Comparison of ENCODE assay signal across 8 mouse cellular contexts in the genomic region with DNA sequence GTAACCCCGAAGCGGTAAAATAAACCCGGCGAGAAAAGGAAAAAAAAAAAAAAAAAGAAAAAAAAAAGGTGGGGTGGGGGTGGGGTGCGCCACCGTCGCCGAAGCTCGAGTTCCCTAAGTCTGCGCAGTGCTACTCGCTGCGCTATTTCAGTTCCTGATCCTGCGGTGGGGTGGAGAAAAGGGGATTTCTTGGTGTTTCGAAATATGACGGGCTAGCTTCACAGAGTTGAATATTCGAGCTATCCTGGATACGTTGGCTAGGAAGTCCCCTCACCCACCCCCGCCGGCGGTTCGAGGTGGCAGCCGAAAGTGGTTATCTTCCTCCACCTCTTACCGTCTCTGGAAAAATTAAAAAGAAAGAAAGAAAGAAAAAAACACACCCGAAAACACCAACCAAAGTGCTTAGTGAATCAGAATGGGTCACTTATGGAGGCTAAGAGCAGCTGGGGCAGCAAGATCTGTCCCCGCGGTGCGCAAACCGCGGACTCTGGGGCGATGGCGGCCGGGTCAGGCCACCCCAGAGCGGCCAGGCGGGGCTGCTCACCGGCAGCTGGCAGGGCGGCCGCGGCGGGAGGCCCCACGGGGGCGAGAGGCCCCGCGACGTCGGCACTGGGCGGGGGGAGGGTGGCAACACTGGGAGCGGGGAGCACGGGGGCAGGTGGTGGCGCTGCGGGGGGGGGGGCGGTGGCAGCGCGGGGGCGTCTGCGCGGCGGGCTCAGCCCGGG. TPM values are rescaled to one million over a fixed set of nuclear protein-coding genes. Genes with fewer than 3 reads are reported as not detected.
DNase-seq lines count a peak whose midpoint lies in the region; ATAC-seq and TF ChIP-seq lines count a peak whose summit lies in the region.

No protein-coding gene starts in this region.

- DNase-seq in CD4-positive, CD25-positive, alpha-beta regulatory T cell, adult 2 months (ENCODE audit: low read depth, low spot score): peak; percentile 91
- DNase-seq in brain, adult 2 months (ENCODE audit: low read depth, low spot score): peak; percentile 88
- peak; percentile 56 for DNase-seq in heart, postnatal 0 days (ENCODE audit: low spot score)
- DNase-seq in kidney, postnatal 4 days: peak; percentile 76 to 86
- DNase-seq in stomach, postnatal 0 days (ENCODE audit: low spot score): peak; percentile 90

- no peak for TF ChIP-seq CTCF in heart, postnatal 0 days (IDR thresholded peaks at IDR 0.05; ENCODE audit: low read depth)
- TF ChIP-seq CTCF in stomach, postnatal 0 days (IDR thresholded peaks at IDR 0.05; ENCODE audit: low read depth): no peak

- H3K27ac ChIP-seq in forebrain, embryonic 12.5 days: peak overlapping the region; percentile 100
- peak overlapping the region; percentile 98 for H3K27ac ChIP-seq in heart, postnatal 0 days (ENCODE audit: low read depth)
- H3K27ac ChIP-seq in liver, embryonic 16.5 days (ENCODE audit: low read length): peak overlapping the region; percentile 97
- H3K27ac ChIP-seq in neural tube, embryonic 12.5 days: peak overlapping the region; percentile 99
- peak overlapping the region; percentile 99 for H3K27ac ChIP-seq in stomach, postnatal 0 days (replicated peaks)

- WGBS in forebrain, embryonic 12.5 days: under 1% methylated on average over 41 of the region's 58 CpGs
- WGBS in heart, postnatal 0 days: under 1% methylated on average over 43 of the region's 58 CpGs
- under 1% methylated on average over 49 of the region's 58 CpGs for WGBS in liver, embryonic 16.5 days (ENCODE audit: insufficient replicate concordance)
- WGBS in neural tube, embryonic 12.5 days: 1% methylated on average over 44 of the region's 58 CpGs
- under 1% methylated on average over 45 of the region's 58 CpGs for WGBS in stomach, postnatal 0 days

- H3K27me3 ChIP-seq in forebrain, embryonic 12.5 days: no peaks in the 10 kb centered on the region
- H3K27me3 ChIP-seq in heart, postnatal 0 days (ENCODE audit: control insufficient read depth, insufficient read depth, low read length): no peaks in the 10 kb centered on the region
- peaks cover 5% of the 10 kb centered on the region; the same call in 1 of the 2 replicates for H3K27me3 ChIP-seq in liver, embryonic 16.5 days (ENCODE audit: control insufficient read depth, insufficient read depth, low read depth, low read length)
- no peaks in the 10 kb centered on the region for H3K27me3 ChIP-seq in neural tube, embryonic 12.5 days (replicated peaks)
- H3K27me3 ChIP-seq in stomach, postnatal 0 days (ENCODE audit: control insufficient read depth, insufficient read depth, low read length): no peaks in the 10 kb centered on the region

- peaks cover 40% of the 10 kb centered on the region for H3K4me1 ChIP-seq in forebrain, embryonic 12.5 days
- H3K4me1 ChIP-seq in heart, postnatal 0 days (ENCODE audit: control insufficient read depth, insufficient read depth): peaks cover 15% of the 10 kb centered on the region
- H3K4me1 ChIP-seq in liver, embryonic 16.5 days (ENCODE audit: control insufficient read depth, low read depth, low read length): peaks cover 25% of the 10 kb centered on the region
- H3K4me1 ChIP-seq in neural tube, embryonic 12.5 days: peaks cover 18% of the 10 kb centered on the region
- H3K4me1 ChIP-seq in stomach, postnatal 0 days (replicated peaks; ENCODE audit: control insufficient read depth, insufficient read depth): peaks cover 12% of the 10 kb centered on the region; the same call in 1 of the 2 replicates

- TF ChIP-seq EP300 in heart, postnatal 0 days (IDR thresholded peaks at IDR 0.05; ENCODE audit: low read depth): no peak
- no peak for TF ChIP-seq EP300 in stomach, postnatal 0 days (optimal IDR thresholded peaks at IDR 0.05)

- peak overlapping the region; percentile 74 for H3K4me2 ChIP-seq in forebrain, embryonic 12.5 days
- H3K4me2 ChIP-seq in heart, postnatal 0 days (ENCODE audit: low read depth, low read length): peak overlapping the region; percentile 82
- H3K4me2 ChIP-seq in liver, embryonic 16.5 days (ENCODE audit: low read depth, low read length): peak overlapping the region; percentile 96
- H3K4me2 ChIP-seq in neural tube, embryonic 12.5 days (replicated peaks): peak overlapping the region; percentile 71
- peak overlapping the region; percentile 75 for H3K4me2 ChIP-seq in stomach, postnatal 0 days (replicated peaks; ENCODE audit: low read depth)

- no peaks in the 10 kb centered on the region for H3K9me3 ChIP-seq in forebrain, embryonic 12.5 days
- H3K9me3 ChIP-seq in heart, postnatal 0 days (replicated peaks; ENCODE audit: control insufficient read depth, low read length): no peaks in the 10 kb centered on the region
- no peaks in the 10 kb centered on the region for H3K9me3 ChIP-seq in liver, embryonic 16.5 days (replicated peaks; ENCODE audit: control insufficient read depth, low read length)
- no peaks in the 10 kb centered on the region for H3K9me3 ChIP-seq in neural tube, embryonic 12.5 days
- no peaks in the 10 kb centered on the region for H3K9me3 ChIP-seq in stomach, postnatal 0 days (ENCODE audit: control insufficient read depth, low read length)

- ATAC-seq in forebrain, embryonic 12.5 days (ENCODE audit: low FRiP score): peak; percentile 45
- ATAC-seq in heart, postnatal 0 days (ENCODE audit: insufficient read depth, low read depth): peak; percentile 57
- peak; percentile 56 for ATAC-seq in liver, embryonic 16.5 days (ENCODE audit: low read depth)
- peak; percentile 51 for ATAC-seq in neural tube, embryonic 12.5 days (ENCODE audit: low FRiP score, low read depth)
- peak; percentile 72 for ATAC-seq in stomach, postnatal 0 days (ENCODE audit: low FRiP score, low TSS enrichment)

- peak overlapping the region; percentile 95 for H3K4me3 ChIP-seq in forebrain, embryonic 12.5 days (replicated peaks)
- peak overlapping the region; percentile 95 for H3K4me3 ChIP-seq in heart, postnatal 0 days (ENCODE audit: low read depth, low read length)
- H3K4me3 ChIP-seq in liver, embryonic 16.5 days (ENCODE audit: low read depth, low read length): peak overlapping the region; percentile 84
- H3K4me3 ChIP-seq in neural tube, embryonic 12.5 days: peak overlapping the region; percentile 96
- H3K4me3 ChIP-seq in stomach, postnatal 0 days (ENCODE audit: low read depth, low read length): peak overlapping the region; percentile 97

- peak overlapping the region; percentile 91 for H3K9ac ChIP-seq in forebrain, embryonic 12.5 days
- H3K9ac ChIP-seq in heart, postnatal 0 days (replicated peaks; ENCODE audit: low read depth, low read length): peak overlapping the region; percentile 86
- peak overlapping the region; percentile 89 for H3K9ac ChIP-seq in liver, embryonic 16.5 days (ENCODE audit: low read depth, low read length)
- peak overlapping the region; percentile 98 for H3K9ac ChIP-seq in neural tube, embryonic 12.5 days
- peak overlapping the region; percentile 80 for H3K9ac ChIP-seq in stomach, postnatal 0 days (ENCODE audit: low read length)

- no peaks in the 10 kb centered on the region; the same call in none of the 2 replicates for H3K36me3 ChIP-seq in forebrain, embryonic 12.5 days (replicated peaks)
- H3K36me3 ChIP-seq in heart, postnatal 0 days (replicated peaks; ENCODE audit: control insufficient read depth, insufficient read depth, low read length): no peaks in the 10 kb centered on the region
- H3K36me3 ChIP-seq in liver, embryonic 16.5 days (ENCODE audit: control insufficient read depth, insufficient read depth): no peaks in the 10 kb centered on the region; the same call in 1 of the 2 replicates
- 0 out of 2 replicates have a peak, but pooled peaks cover 3% of the 10 kb centered on the region for H3K36me3 ChIP-seq in neural tube, embryonic 12.5 days
- H3K36me3 ChIP-seq in stomach, postnatal 0 days (ENCODE audit: control insufficient read depth, insufficient read depth, low read length): no peaks in the 10 kb centered on the region

RNA-seq across cellular contexts. Expression of a gene that starts 1.1 kb away (rescaled TPM):
- polyA plus RNA-seq in forebrain, embryonic 12.5 days (2016; fragmentation: Nextera tagmentation; extraction: Ambion mirVana): 40.1 and 40.2 TPM in 2 replicates
- total RNA-seq in heart, postnatal 0 days (2014; rRNA removed; ENCODE audit: low replicate concordance): 13.1 and 17.9 TPM in 2 replicates
- polyA plus RNA-seq in heart, postnatal 0 days (2015; fragmentation: Nextera tagmentation; extraction: Ambion mirVana): 10.7 and 10.9 TPM in 2 replicates
- polyA plus RNA-seq in liver, embryonic 16.5 days (2015; fragmentation: Nextera tagmentation; extraction: Ambion mirVana): 4.2 and 5.6 TPM in 2 replicates
- polyA plus RNA-seq in neural tube, embryonic 12.5 days (2016; fragmentation: Nextera tagmentation; extraction: Ambion mirVana): 51.6 and 54.4 TPM in 2 replicates
- 16.4 and 20.8 TPM in 2 replicates for polyA plus RNA-seq in stomach, postnatal 0 days (2015; fragmentation: Nextera tagmentation; extraction: Ambion mirVana)

RNA-seq across cellular contexts. Expression of a gene that starts 55.9 kb away (rescaled TPM):
- 33.1 TPM in 2 replicates for polyA plus RNA-seq in forebrain, embryonic 12.5 days (2016; fragmentation: Nextera tagmentation; extraction: Ambion mirVana)
- total RNA-seq in heart, postnatal 0 days (2014; rRNA removed; ENCODE audit: low replicate concordance): 5.6 and 9.3 TPM in 2 replicates
- polyA plus RNA-seq in heart, postnatal 0 days (2015; fragmentation: Nextera tagmentation; extraction: Ambion mirVana): 4.8 and 6.0 TPM in 2 replicates
- 0.13 and 0.21 TPM in 2 replicates for polyA plus RNA-seq in liver, embryonic 16.5 days (2015; fragmentation: Nextera tagmentation; extraction: Ambion mirVana)
- polyA plus RNA-seq in neural tube, embryonic 12.5 days (2016; fragmentation: Nextera tagmentation; extraction: Ambion mirVana): 40.2 TPM in 2 replicates
- polyA plus RNA-seq in stomach, postnatal 0 days (2015; fragmentation: Nextera tagmentation; extraction: Ambion mirVana): 0.50 and 0.88 TPM in 2 replicates

Comparison
In these comparisons a context has a peak if more than half of its experiments do, and no peak if none do; other contexts are left out.
1. Peak in every context shown above with its lines: DNase-seq, ATAC-seq, H3K4me3 ChIP-seq and H3K27ac ChIP-seq.